Mouse (Mus musculus): ENCODE results near the gene Slc35f3.

DNA sequence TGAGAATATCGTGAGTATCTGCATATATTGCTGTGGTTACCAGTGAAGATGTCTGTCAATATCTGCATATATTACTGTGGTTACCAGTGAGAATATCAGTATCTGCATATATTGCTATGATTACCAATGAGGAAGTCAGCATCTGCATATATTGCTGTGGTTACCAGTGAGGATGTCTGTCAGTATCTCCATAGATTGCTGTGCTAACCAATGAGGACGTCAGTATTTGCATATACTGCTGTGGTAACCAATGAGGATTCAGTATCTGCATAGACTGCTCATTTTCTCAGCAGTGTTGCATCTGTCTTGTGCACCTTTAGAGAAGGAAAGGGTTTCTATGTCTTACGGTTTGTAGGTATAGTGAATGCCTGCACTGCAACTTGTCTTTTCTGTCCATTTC, 122.5 kb downstream of the Slc35f3 start:
- TF ChIP-seq POLR2A (IDR thresholded peaks at IDR 0.05; ENCODE audit: borderline replicate concordance, insufficient read depth, low read length), result no peak
- no peak for TF ChIP-seq CTCF (IDR thresholded peaks at IDR 0.05; ENCODE audit: borderline replicate concordance, insufficient read depth, low read depth, low read length)

Measured in cerebellum, adult 2 months (tissue).